In genomic region chr3:116985042-116985455, GRCm38 (mm10) we compare ENCODE assay signal across 11 mouse cellular contexts. TPM values are rescaled to one million over a fixed set of nuclear protein-coding genes. Genes with fewer than 3 reads are reported as not detected.
DNase-seq lines count a peak whose midpoint lies in the region; ATAC-seq and TF ChIP-seq lines count a peak whose summit lies in the region.
"Had no signal": no experiment of that assay in that cellular context is flagged by ENCODE, and none has a peak within 500 bp of the region (broad histone marks: within the 10 kb centered on the region; RNA-seq: fewer than 3 reads in every experiment).

No protein-coding gene starts in this region.

- WGBS in forebrain, embryonic 14.5 days: 0% methylated on average over 1 of the region's 1 CpGs
- WGBS in midbrain, embryonic 16.5 days: 5% methylated on average over 1 of the region's 1 CpGs

- no peak overlapping the region for H3K4me3 ChIP-seq in layer of hippocampus, adult 2 months
- H3K4me3 ChIP-seq in forebrain, embryonic 14.5 days (ENCODE audit: low read depth, low read length): no peak overlapping the region
- H3K4me3 ChIP-seq in midbrain, embryonic 16.5 days (ENCODE audit: low read depth, low read length): no peak overlapping the region

- no peak for DNase-seq in layer of hippocampus, adult 2 months (ENCODE audit: low spot score in 2 of 2)
- DNase-seq in layer of hippocampus, adult 11-12 months (ENCODE audit: low spot score): no peak
- DNase-seq in brain, embryonic 14.5 days (ENCODE audit: low read depth): peak; percentile 96
- peak; percentile 94 for DNase-seq in forebrain, embryonic 14.5 days (ENCODE audit: low spot score)
- DNase-seq in adrenal gland, adult 2 months: no peak
- DNase-seq in urinary bladder, postnatal 36 days (ENCODE audit: low spot score in 2 of 2): no peak
- DNase-seq: lung, adult 18-20 months had no signal

- TF ChIP-seq POLR2A in brain, embryonic 14.5 days (IDR thresholded peaks at IDR 0.05; ENCODE audit: borderline replicate concordance, extremely low read depth, insufficient read depth, insufficient read length, poor library complexity, severe bottlenecking): no peak

- peaks cover 20% of the 10 kb centered on the region for H3K4me1 ChIP-seq in forebrain, embryonic 14.5 days (ENCODE audit: control insufficient read depth, insufficient read depth, low read length)
- H3K4me1 ChIP-seq in midbrain, embryonic 16.5 days (ENCODE audit: control insufficient read depth, insufficient read depth, low read length): peaks cover 4% of the 10 kb centered on the region; the same call in 1 of the 2 replicates

- H3K9me3 ChIP-seq in forebrain, embryonic 14.5 days (replicated peaks; ENCODE audit: control insufficient read depth, low read length): no peaks in the 10 kb centered on the region
- no peaks in the 10 kb centered on the region for H3K9me3 ChIP-seq in midbrain, embryonic 16.5 days (replicated peaks; ENCODE audit: control insufficient read depth, low read length, poor library complexity, severe bottlenecking)

- no peaks in the 10 kb centered on the region for H3K36me3 ChIP-seq in forebrain, embryonic 14.5 days (ENCODE audit: control insufficient read depth, insufficient read depth, low read length)
- H3K36me3 ChIP-seq in midbrain, embryonic 16.5 days (ENCODE audit: control insufficient read depth, insufficient read depth, low read length): no peaks in the 10 kb centered on the region

- no peak overlapping the region for H3K4me2 ChIP-seq in forebrain, embryonic 14.5 days (ENCODE audit: low read length)
- no peak overlapping the region for H3K4me2 ChIP-seq in midbrain, embryonic 16.5 days (ENCODE audit: low read length)

- H3K27ac ChIP-seq in layer of hippocampus, adult 2 months: peak overlapping the region; percentile 76
- H3K27ac ChIP-seq in forebrain, embryonic 14.5 days (ENCODE audit: low read depth, low read length): peak overlapping the region; percentile 36; the same call in 1 of the 2 replicates
- H3K27ac ChIP-seq in midbrain, embryonic 16.5 days (ENCODE audit: low read length): no peak overlapping the region
- H3K27ac ChIP-seq: kidney, postnatal 0 days had no signal

- TF ChIP-seq CTCF in layer of hippocampus, adult 2 months (conservative IDR thresholded peaks at IDR 0.05): no peak
- TF ChIP-seq CTCF in brain, embryonic 14.5 days (IDR thresholded peaks at IDR 0.05; ENCODE audit: borderline replicate concordance, extremely low read depth, insufficient read depth, insufficient read length): no peak

- ATAC-seq in forebrain, embryonic 14.5 days: peak; percentile 94
- ATAC-seq in midbrain, embryonic 16.5 days: peak; percentile 86

- no peak overlapping the region for H3K9ac ChIP-seq in forebrain, embryonic 14.5 days (ENCODE audit: low read length)
- H3K9ac ChIP-seq in midbrain, embryonic 16.5 days (ENCODE audit: low read depth, low read length): no peak overlapping the region

- H3K27me3 ChIP-seq in forebrain, embryonic 14.5 days (replicated peaks; ENCODE audit: control insufficient read depth, insufficient read depth, low read length): no peaks in the 10 kb centered on the region
- H3K27me3 ChIP-seq in midbrain, embryonic 16.5 days (ENCODE audit: control insufficient read depth, insufficient read depth, low read depth, low read length): no peaks in the 10 kb centered on the region

RNA-seq across cellular contexts. Expression of gene Palmd, which starts 16.3 kb away (rescaled TPM):
- total RNA-seq in layer of hippocampus, adult 2 months (2021): 10 to 100 TPM; 30.2 TPM
- 6.0 and 7.9 TPM in 2 replicates for polyA plus RNA-seq in brain, embryonic 14.5 days (2012; rRNA removed)
- 15.9 and 17.3 TPM in 2 replicates for polyA plus RNA-seq in forebrain, embryonic 14.5 days (2014; fragmentation: Nextera tagmentation; extraction: Ambion mirVana)
- 8.8 and 9.2 TPM in 2 replicates for polyA plus RNA-seq in midbrain, embryonic 16.5 days (2015; fragmentation: Nextera tagmentation; extraction: Ambion mirVana)
- total RNA-seq in adrenal gland, adult 2 months (2021): 10 to 100 TPM; 38.3 to 67.9 TPM
- 2.3 and 3.3 TPM in 2 replicates for polyA plus RNA-seq in adrenal gland, adult 2 months (2012; rRNA removed)

RNA-seq across cellular contexts. Expression of gene 4930455H04Rik, which starts 17.0 kb away (rescaled TPM):
- not detected for total RNA-seq in layer of hippocampus, adult 2 months (2021)
- polyA plus RNA-seq in brain, embryonic 14.5 days (2012; rRNA removed): not detected in 2 replicates
- polyA plus RNA-seq in forebrain, embryonic 14.5 days (2014; fragmentation: Nextera tagmentation; extraction: Ambion mirVana): not detected in 2 replicates
- not detected in 2 replicates for polyA plus RNA-seq in midbrain, embryonic 16.5 days (2015; fragmentation: Nextera tagmentation; extraction: Ambion mirVana)
- total RNA-seq in adrenal gland, adult 2 months (2021): not detected
- not detected in 2 replicates for polyA plus RNA-seq in adrenal gland, adult 2 months (2012; rRNA removed)
- total RNA-seq: left cerebral cortex, postnatal 14 days had no signal
- polyA plus RNA-seq: heart, postnatal 0 days; kidney, postnatal 0 days had no signal

Comparison
In these comparisons a context has a peak if more than half of its experiments do, and no peak if none do; other contexts are left out.
1. DNase-seq: peak in brain, embryonic 14.5 days (single experiment) and forebrain, embryonic 14.5 days (single experiment); none in layer of hippocampus, adult 2 months (0 of 2), layer of hippocampus, adult 11-12 months (single experiment), adrenal gland, adult 2 months (single experiment) and urinary bladder, postnatal 36 days (0 of 2).